Mouse (Mus musculus) neural tube, embryonic 14.5 days (tissue): Measurements from ENCODE around the gene Lrrc39. TPM values are rescaled to one million over a fixed set of nuclear protein-coding genes. Genes with fewer than 3 reads are reported as not detected.

Source experiments
- ATAC-seq: fragments of 200-750 bp; cut with Nextera tagmentation; 2 replicates; pipeline ENCODE4 v1.8.0; 2017; ENCODE audit warnings: low read depth, mild to moderate bottlenecking, moderate TSS enrichment, moderate library complexity
- H3K27ac ChIP-seq: fragments of 300-500 bp; sonication (generic); 2 replicates; pipeline ENCODE4 v1.5.1; 2014; ENCODE audit warnings: low read depth, mild to moderate bottlenecking, control low read depth, low read length, moderate library complexity, mixed read lengths
- H3K27me3 ChIP-seq: fragments of 300-500 bp; sonication (generic); 2 replicates; pipeline ENCODE4 v1.6.1; 2014; ENCODE audit warnings: low read length; ENCODE audit not compliant: control insufficient read depth, insufficient read depth
- H3K36me3 ChIP-seq: fragments of 300-500 bp; sonication (generic); 2 replicates; pipeline ENCODE4 v1.6.1; 2014; ENCODE audit warnings: low read length, mixed read lengths; ENCODE audit not compliant: control insufficient read depth, insufficient read depth
- H3K4me1 ChIP-seq: fragments of 300-500 bp; sonication (generic); 2 replicates; pipeline ENCODE4 v1.6.1; 2014; ENCODE audit warnings: low read length; ENCODE audit not compliant: control insufficient read depth, insufficient read depth
- H3K4me2 ChIP-seq: fragments of 300-500 bp; sonication (generic); 2 replicates; pipeline ENCODE4 v1.6.1; 2014; ENCODE audit warnings: mild to moderate bottlenecking, low read depth, low read length, control low read depth
- H3K4me3 ChIP-seq: fragments of 300-500 bp; sonication (generic); 2 replicates; pipeline ENCODE4 v1.5.1; 2014; ENCODE audit warnings: low read depth, low read length, control low read depth, mixed read lengths
- H3K9ac ChIP-seq: fragments of 300-500 bp; sonication (generic); replicated peaks from 2 replicates; pipeline ENCODE4 v1.6.1; 2014; ENCODE audit warnings: low read depth, mild to moderate bottlenecking, control low read depth, low read length, mixed read lengths
- H3K9me3 ChIP-seq: fragments of 300-500 bp; sonication (generic); 2 replicates; pipeline ENCODE4 v1.6.1; 2016; ENCODE audit warnings: low read length; ENCODE audit not compliant: control insufficient read depth
- WGBS: fragments of 180-500 bp; shearing (Covaris S2); extraction: QIAGEN DNeasy Blood & Tissue Kit; methylation state at CpG from one replicate; pipeline ENCODE4 v1.1.7; 2014; 5-methylcytosine and 5-hydroxymethylcytosine counted together
- polyA plus RNA-seq: library from polyadenylated mRNA; unstranded; fragments of >200 nt; fragmentation: Nextera tagmentation; extraction: Ambion mirVana; gene quantifications from 2 replicates; pipeline ENCODE4 v1.2.1, GENCODE M21; 2014

Gene Lrrc39
- polyA plus RNA-seq, 1 experiment from 2014 or later: 0.50 TPM

GRCm38 (mm10) chr3:116599705-116600104 is 36.9 kb downstream of the Lrrc39 start:
- Histone ChIP-seq H3K36me3 (no peaks in the 10 kb centered on the region), H3K27ac (no peak overlapping the region), H3K27me3 (no peaks in the 10 kb centered on the region), H3K9ac (no peak overlapping the region), H3K4me3 (no peak overlapping the region), H3K4me1 (no peaks in the 10 kb centered on the region), H3K4me2 (no peak overlapping the region), H3K9me3 (no peaks in the 10 kb centered on the region)
- no peak for ATAC-seq
- WGBS: 90% methylated on average over 2 of the region's 2 CpGs

DNA sequence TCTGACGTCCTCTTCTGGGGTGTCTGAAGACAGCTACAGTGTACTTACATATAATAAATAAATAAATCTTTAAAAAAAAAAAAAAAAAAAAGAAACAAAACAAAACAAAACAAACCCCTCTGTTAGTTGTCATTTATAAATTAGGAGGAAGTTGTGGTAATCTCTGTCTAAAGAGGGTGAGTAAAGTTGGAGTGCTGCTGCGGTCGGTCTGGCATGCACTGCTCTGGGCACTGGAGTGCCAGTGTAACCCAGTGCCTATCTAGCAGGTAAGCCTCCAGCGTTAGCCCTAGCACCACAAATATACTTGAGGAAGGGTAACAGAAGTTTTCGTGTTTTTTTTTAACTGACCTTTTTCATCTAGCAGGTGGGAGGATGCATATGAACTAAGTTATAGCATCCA is 38.2 kb downstream of the Lrrc39 start:
- H3K36me3 ChIP-seq: no peaks in the 10 kb centered on the region
- WGBS: 91% methylated on average over 5 of the region's 5 CpGs
- no peak overlapping the region for H3K9ac ChIP-seq
- ATAC-seq: no peak
- no peak overlapping the region for H3K27ac ChIP-seq
- H3K4me2 ChIP-seq: no peak overlapping the region
- no peaks in the 10 kb centered on the region for H3K9me3 ChIP-seq
- H3K4me1 ChIP-seq: no peaks in the 10 kb centered on the region
- no peak overlapping the region for H3K4me3 ChIP-seq
- H3K27me3 ChIP-seq: no peaks in the 10 kb centered on the region

DNA sequence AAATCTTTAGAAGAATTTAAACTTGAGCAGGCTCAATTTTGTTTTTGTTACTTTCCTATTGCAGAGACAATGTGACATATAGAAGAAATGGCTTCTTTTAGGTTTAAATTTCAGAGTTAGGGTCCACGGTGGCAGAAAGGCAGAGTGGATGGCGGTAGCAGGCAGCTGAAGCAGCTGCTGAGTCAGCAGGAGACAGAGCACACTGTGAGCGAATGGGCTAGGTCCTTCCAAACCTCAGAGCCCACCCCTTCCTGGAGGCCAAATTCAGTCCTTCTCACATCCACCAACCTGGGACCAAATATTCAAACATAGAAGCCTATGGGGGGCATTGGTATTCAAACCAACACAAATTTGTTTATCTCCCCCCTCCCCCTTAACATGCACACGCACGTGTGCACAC is 39.0 kb downstream of the Lrrc39 start:
- 91% methylated on average over 5 of the region's 5 CpGs for WGBS
- Histone ChIP-seq H3K9ac (no peak overlapping the region), H3K36me3 (no peaks in the 10 kb centered on the region), H3K27me3 (no peaks in the 10 kb centered on the region), H3K9me3 (no peaks in the 10 kb centered on the region), H3K4me2 (no peak overlapping the region), H3K27ac (no peak overlapping the region), H3K4me1 (no peaks in the 10 kb centered on the region), H3K4me3 (no peak overlapping the region)
- no peak for ATAC-seq

DNA sequence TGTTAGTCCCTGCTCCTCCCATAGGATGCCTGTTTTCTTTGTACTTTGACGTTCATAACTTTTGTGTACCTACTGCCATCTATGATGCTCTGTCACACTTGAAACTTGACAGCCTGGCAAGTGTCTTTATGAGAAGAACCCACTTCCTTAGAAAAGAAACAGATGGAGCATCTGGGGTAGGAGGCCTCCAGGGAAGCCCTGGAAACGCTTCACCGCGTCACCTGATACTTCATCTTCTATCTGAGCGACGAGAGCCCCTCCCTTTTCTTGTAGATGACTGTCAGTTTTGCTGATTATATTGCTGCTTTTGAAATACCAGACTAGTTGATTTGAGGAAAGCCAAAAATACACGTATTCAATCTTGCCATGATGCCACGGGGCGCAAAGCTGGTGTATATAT is 41.8 kb downstream of the Lrrc39 start:
- 77% methylated on average over 9 of the region's 9 CpGs for WGBS
- Histone ChIP-seq H3K4me2 (no peak overlapping the region), H3K27me3 (no peaks in the 10 kb centered on the region), H3K9me3 (no peaks in the 10 kb centered on the region), H3K4me3 (no peak overlapping the region), H3K4me1 (no peaks in the 10 kb centered on the region), H3K9ac (no peak overlapping the region), H3K36me3 (0 out of 2 replicates have a peak, but pooled peaks cover 4% of the 10 kb centered on the region), H3K27ac (no peak overlapping the region)
- no peak for ATAC-seq

DNA sequence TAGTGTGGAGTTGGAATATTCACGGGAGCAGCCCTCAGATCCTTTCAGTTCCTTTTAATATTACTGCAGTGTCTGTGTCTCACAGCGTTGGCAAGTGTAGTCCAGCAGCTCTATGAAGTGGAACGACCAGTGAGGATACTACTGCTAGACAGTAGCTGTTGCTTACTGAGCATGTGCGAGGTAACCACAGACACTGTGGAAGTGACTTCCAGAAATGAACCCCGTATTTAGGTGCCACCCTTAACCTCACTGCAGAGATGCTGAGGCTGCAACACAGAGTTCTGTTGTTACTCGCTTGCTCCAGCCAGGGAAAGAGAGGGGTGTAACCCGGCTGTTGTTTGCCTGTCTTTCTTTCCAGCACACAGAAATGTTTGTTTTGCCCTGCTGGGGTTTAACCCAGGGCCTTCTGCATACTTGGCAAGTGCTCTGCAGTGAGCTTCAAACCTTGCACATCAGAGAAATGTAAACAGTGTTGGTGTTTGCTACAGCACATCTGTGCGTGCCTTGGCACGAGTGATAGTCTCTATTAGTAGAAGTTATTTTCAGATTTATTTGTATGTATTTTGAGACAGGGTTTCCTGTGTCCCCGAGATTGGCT is 51.6 kb downstream of the Lrrc39 start, which contains the start of gene Trmt13:
Gene Trmt13 (minus strand): TSS at position 293 of the 598 bp plus-strand sequence.
- Histone ChIP-seq H3K27me3 (no peaks in the 10 kb centered on the region), H3K4me1 (no peaks in the 10 kb centered on the region), H3K36me3 (peaks cover 7% of the 10 kb centered on the region), H3K4me2 (no peak within 1 kb of the TSS), H3K27ac (no peak within 1 kb of the TSS), H3K4me3 (no peak within 1 kb of the TSS), H3K9me3 (no peaks in the 10 kb centered on the region), H3K9ac (no peak within 1 kb of the TSS)
- no peak for ATAC-seq
- WGBS: 82% methylated on average over 10 of the region's 10 CpGs

DNA sequence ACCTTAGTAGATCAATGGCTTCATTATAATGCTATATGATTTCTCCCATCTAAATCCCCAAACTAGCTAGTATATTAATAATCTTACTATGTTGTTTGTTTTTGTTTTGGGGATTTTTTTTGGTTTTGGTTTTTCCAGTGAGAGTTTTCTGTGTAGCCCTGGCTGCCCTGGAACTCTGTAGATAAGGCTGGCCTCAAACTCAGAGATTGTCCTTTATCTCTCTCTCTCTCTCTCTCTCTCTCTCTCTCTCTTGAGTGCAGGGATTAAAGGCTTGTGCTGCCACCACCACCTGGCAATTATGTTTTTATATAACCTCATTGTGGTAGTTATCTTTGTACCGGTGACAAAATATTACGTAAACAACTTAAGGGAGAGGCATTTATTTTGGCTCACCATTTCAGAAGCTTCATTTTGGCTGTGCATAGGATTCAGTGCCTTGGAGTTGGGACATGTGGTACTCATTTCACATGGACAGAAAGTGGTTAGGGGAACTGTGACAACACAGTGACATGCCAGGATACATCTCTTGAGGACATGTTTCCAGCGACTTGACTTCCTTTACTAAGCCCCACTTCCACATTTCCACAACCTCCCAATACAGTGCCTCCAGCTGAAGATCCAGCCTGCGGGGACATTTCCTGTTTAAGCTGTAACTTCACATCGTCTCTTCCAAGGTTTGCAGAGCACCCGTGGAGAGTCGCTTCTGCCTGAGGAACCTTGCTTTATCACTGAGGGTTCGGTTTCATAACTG is 52.7 kb downstream of the Lrrc39 start:
- H3K27me3 ChIP-seq: no peaks in the 10 kb centered on the region
- H3K27ac ChIP-seq: no peak overlapping the region
- H3K4me2 ChIP-seq: no peak overlapping the region
- H3K9me3 ChIP-seq: no peaks in the 10 kb centered on the region
- no peaks in the 10 kb centered on the region for H3K4me1 ChIP-seq
- no peak for ATAC-seq
- H3K9ac ChIP-seq: no peak overlapping the region
- H3K36me3 ChIP-seq: peaks cover 10% of the 10 kb centered on the region
- no peak overlapping the region for H3K4me3 ChIP-seq
- whole genome bisulfite sequencing: 89% methylated on average over 8 of the region's 8 CpGs

DNA sequence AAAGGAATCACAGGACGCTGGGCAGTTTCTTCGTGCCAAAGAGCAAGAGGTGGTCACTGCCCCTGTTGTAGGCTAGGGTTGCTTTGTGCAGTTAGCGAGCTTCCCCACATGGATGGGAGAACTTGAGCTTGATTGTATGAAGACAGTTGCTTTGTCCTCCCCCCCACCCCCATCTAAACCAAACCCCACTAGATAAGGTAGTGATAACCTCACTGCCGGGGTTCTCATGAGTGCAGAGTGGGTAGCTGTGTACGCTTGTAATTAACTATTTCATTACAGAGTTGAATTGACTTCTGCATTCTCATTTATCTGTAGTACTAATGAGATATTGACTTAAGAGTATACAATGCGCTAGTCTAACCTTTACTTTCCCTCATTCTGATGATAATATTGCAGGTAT is 56.1 kb downstream of the Lrrc39 start:
- Histone ChIP-seq H3K27me3 (no peaks in the 10 kb centered on the region), H3K4me2 (no peak overlapping the region), H3K27ac (no peak overlapping the region), H3K9me3 (no peaks in the 10 kb centered on the region), H3K9ac (no peak overlapping the region), H3K36me3 (peaks cover 13% of the 10 kb centered on the region), H3K4me3 (no peak overlapping the region), H3K4me1 (no peaks in the 10 kb centered on the region)
- no peak for ATAC-seq
- 85% methylated on average over 6 of the region's 6 CpGs for whole genome bisulfite sequencing

- Histone ChIP-seq H3K9ac (no peak overlapping the region), H3K4me2 (no peak overlapping the region), H3K9me3 (no peaks in the 10 kb centered on the region), H3K36me3 (peaks cover 8% of the 10 kb centered on the region; the same call in 1 of the 2 replicates), H3K4me1 (no peaks in the 10 kb centered on the region), H3K27ac (no peak overlapping the region), H3K27me3 (no peaks in the 10 kb centered on the region), H3K4me3 (no peak overlapping the region)
- WGBS: 94% methylated on average over 7 of the region's 7 CpGs
- no peak for ATAC-seq
Measured at GRCm38 (mm10) chr3:116620636-116621370, 58.0 kb downstream of the Lrrc39 start.

DNA sequence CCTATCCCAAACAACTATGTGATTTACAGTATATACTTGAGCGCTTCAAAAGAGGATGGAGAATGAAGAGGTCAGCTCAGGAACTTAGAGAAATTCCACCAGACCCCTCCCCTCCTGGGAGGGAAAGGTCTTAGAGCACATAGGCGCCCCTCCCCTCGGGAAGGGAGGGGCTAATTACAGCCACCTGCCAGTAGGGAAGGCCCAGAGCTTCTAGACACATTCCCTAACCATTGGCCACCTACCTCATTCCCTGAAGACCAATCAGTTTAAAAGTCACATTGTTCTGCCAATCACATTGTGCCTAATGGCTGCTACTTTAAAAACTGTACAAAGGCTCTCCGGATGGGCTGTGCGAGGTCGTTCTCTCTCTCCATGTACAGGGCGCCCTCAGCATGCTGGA is 59.9 kb downstream of the Lrrc39 start:
- Histone ChIP-seq H3K9me3 (no peaks in the 10 kb centered on the region), H3K27me3 (no peaks in the 10 kb centered on the region), H3K4me2 (no peak overlapping the region), H3K36me3 (peaks cover 8% of the 10 kb centered on the region; the same call in 1 of the 2 replicates), H3K9ac (no peak overlapping the region), H3K4me1 (no peaks in the 10 kb centered on the region), H3K27ac (no peak overlapping the region), H3K4me3 (no peak overlapping the region)
- 94% methylated on average over 7 of the region's 7 CpGs for WGBS
- ATAC-seq: no peak
